Mouse (Mus musculus) thymus, postnatal 36 days (tissue): Measurements from ENCODE around the gene Map3k11.
A peak's percentile ranks its signal among the peaks of the same experiment; 100 is the strongest.

Source experiments
- DNase-seq, 2 experiments: peaks; one replicate each; pipeline ENCODE4 v3.0.0; 2022; ENCODE audit warnings: mixed read lengths in 2 of 2

The Map3k11 gene

GRCm38 (mm10) chr19:5739446-5739845 is 50.9 kb downstream of the Map3k11 start:
- no peak for DNase-seq

DNA sequence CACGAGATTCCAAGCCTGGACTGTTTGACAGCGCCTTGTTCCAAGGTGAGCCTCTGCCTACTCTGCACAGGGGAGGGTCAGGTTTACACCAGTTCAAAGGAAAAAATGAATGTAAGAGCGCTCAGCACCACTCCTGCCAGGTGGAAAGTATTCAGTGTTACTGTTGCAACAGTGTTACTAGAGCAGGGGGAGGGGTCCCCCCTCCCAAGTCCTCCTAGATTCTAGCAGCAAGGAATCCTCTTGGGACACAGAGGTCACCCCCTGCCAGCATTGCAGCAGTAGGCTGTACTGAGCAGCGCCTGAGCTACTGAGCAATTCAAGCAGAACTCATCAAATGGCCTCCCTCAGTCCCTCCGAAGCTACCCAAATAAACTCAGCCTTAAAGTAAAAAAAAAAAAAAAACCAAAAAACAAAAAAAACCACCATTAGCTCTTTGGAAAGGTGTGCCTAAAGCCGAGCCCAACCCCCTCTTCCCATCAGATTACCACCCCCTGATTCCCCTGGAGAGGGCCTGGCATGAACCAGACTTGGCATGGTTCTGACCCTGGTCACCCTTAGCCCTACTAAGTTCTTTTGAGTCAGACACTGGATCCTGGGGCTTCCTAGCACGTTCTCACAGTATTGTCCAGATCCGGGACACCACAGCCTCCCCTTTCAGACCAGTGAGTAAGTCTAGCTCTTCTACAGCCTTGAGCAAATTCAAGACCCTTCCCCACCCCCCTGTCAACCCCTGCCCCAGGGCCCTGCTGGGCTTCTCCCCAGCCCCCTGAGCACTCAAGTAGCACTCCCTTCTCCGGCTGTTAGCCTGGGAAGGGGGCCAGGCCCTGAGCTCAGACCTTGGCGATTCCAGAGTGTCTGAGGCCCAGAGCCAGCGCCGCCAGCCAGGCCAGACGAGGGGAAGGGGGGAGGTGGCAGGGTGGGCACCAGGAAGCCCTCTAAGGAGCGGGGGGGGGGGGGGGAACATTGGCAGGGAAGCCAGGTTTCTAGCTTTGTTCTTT is 52.1 kb downstream of the Map3k11 start, which contains the start of gene Ltbp3:
TSS of gene Ltbp3 (plus strand) at position 585 of the 998 bp plus-strand sequence.
- no peak for DNase-seq

DNA sequence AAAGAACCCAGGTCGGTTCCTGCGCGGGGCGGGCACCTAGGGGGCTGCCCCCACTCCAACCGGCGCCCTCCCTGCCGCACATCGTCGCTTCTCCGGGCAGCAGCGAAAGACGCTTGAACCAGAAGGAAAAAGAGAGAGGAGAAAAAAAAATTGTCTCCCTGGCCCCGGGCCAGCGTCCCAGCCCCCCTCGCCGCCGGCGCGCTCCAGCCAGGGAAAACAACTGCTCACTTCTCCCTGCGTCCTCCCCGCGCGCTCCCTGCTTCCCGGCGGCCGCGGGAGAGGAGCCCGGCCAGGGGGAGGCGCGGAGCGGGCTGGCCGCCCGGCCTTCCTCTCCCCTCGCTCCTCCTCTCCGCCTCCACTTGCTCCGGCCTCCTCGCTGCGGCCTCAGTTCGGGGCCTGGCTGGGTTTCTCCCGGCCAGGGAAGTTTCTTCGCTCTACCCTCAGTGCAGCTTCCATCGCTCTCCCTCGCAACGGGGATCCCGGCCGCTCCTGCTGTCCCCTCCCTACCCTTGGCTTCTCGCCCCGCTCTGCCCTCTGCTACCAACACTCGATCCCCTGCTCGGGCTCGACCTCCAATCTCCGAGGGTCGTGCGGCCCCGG is 53.2 kb downstream of the Map3k11 start:
- DNase-seq, result no peak

DNA sequence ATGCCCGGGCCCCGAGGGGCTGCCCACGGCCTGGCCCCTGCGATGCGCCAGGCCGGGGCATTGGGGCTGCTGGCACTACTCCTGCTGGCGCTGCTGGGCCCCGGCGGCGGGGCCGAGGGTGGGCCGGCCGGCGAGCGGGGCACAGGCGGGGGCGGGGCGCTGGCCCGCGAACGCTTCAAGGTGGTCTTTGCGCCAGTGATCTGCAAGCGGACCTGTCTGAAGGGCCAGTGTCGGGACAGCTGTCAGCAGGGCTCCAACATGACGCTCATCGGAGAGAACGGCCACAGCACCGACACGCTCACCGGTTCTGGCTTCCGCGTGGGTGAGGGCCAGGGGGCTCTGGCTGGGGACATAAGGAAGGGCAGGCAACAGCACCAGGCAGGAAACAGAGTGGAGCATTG is 53.7 kb downstream of the Map3k11 start:
- no peak for DNase-seq

DNA sequence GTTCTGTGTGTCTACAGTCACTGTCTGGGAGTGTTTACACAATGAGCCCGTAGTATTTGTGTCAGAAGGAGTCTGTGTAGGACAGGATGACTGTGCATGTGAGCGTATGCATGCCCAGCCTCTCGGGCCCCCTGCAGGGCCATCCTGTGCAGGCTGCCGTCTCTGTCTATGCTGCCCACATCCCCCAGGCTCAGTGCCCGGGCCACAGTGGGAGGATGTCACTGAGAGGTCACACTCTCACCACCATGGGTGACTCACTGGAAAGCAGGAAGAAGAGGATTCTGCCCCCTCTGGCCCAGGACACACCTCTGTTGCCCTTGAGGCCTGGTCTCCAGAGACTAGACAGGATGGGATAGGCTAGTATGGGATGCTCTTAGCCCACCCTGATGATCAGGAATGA is 55.0 kb downstream of the Map3k11 start:
- DNase-seq, result no peak

DNA sequence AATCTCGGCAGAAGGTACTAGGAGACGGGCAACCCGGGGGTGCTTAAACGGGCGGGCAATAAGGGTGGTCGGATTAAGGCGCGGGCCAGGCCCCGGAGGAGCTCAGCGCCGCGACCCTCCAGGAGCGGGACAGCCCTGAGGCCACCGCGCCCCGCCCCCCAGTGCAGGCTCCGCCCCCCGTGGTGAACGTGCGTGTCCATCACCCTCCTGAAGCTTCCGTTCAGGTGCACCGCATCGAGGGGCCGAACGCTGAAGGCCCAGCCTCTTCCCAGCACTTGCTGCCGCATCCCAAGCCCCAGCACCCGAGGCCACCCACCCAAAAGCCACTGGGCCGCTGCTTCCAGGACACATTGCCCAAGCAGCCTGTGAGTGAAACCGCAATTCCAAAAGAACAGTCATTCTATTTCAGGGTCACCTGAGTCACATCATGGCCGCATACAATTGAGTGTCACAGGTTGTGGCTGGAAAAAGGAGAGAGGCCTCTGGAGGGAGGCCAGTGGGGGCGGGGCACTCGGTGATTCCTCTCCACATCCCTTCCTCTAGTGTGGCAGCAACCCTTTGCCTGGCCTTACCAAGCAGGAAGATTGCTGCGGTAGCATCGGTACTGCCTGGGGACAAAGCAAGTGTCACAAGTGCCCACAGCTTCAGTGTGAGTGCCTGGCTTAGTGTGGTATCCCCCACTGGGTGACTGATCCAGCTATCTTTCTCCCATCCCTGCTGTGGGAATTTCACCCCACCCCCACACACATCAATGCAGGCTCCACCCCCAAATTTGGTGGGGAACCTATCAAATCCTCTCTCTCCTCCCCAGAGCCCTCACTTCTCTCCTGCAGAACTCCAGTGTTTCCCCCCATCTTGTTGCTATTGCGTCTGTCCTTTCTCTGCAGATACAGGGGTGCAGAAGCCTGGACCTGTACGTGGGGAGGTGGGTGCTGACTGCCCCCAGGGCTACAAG is 57.5 kb downstream of the Map3k11 start:
- DNase-seq, result no peak

- DNase-seq, result no peak
Observed at GRCm38 (mm10) chr19:5746907-5747363, 58.4 kb downstream of the Map3k11 start.

DNA sequence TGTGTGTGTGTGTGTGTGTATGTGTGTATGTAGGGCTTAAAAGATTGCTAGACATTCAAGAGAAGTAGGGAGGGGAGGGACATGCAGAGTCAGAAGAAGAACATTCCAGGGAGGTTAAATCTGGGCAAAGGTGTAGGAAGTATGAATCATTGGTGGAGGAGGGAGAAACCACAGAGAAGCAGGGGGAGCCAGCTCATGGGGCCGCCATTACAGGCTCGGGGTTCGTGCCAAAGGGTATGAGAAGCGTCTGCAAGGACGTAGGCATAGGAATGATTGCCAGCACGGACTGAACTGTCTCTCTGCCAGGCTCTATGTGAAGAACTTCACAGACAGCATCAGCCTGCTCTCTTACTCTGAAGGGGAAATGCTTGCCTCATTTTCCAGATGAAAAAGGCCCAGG is 60.9 kb downstream of the Map3k11 start:
- no peak for DNase-seq

DNA sequence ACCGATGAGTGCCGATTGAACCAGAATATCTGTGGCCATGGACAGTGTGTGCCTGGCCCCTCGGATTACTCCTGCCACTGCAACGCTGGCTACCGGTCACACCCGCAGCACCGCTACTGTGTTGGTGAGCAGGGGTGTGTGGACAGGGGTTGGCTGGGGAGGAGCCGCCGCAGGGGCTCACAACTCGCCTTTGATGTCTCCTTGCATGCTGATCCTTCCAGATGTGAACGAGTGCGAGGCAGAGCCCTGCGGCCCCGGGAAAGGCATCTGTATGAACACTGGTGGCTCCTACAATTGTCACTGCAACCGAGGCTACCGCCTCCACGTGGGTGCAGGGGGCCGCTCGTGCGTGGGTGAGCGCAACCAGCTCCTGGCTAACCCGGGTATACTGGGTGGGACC is 62.4 kb downstream of the Map3k11 start:
- DNase-seq, result no peak

GRCm38 (mm10) chr19:5751742-5752141 is 63.2 kb downstream of the Map3k11 start:
- peak in 1 of 2 experiments; percentile 37 for DNase-seq
